Mouse (Mus musculus): ENCODE measurements around the gene Klc1. TPM values are rescaled to one million over a fixed set of nuclear protein-coding genes. Genes with fewer than 3 reads are reported as not detected.
"Not testable (repeated sequence)": the region's sequence is repeated elsewhere in the genome, so short reads cannot be mapped to it uniquely, and the experiment has no call there.

Gene Klc1
- polyA plus RNA-seq, 1 experiment from 2014 or later: 504 TPM

DNA sequence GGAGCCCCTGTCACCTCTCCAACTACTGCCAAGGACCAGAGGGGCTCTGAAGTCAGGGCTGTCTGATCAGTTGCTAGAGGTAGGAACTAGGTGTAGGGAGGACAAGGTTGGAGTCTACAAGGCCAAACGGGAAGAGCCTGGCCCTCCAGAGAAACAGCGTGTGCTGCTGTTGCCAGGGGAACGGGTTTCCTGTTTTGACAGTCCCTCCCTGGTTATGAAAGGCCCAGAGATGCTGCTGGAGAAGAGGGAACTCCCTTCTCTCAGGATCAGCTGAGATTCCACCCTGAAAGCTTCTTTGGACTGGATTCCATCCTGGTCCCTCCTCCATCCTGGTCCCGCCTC lies 32.6 kb upstream of the Klc1 start:
- WGBS: 75% methylated on average over 4 of the region's 4 CpGs
- no peak overlapping the region for H3K9ac ChIP-seq
- H3K27me3 ChIP-seq (replicated peaks): no peaks in the 10 kb centered on the region
- 0 out of 2 replicates have a peak, but pooled peaks cover 7% of the 10 kb centered on the region for H3K4me1 ChIP-seq
- H3K9me3 ChIP-seq: no peaks in the 10 kb centered on the region
- H3K27ac ChIP-seq: no peak overlapping the region
- H3K36me3 ChIP-seq: peaks cover 41% of the 10 kb centered on the region
- no peak for ATAC-seq (ENCODE audit: low FRiP score, low read depth)
- H3K4me3 ChIP-seq: no peak overlapping the region
- no peak overlapping the region for H3K4me2 ChIP-seq (replicated peaks)

DNA sequence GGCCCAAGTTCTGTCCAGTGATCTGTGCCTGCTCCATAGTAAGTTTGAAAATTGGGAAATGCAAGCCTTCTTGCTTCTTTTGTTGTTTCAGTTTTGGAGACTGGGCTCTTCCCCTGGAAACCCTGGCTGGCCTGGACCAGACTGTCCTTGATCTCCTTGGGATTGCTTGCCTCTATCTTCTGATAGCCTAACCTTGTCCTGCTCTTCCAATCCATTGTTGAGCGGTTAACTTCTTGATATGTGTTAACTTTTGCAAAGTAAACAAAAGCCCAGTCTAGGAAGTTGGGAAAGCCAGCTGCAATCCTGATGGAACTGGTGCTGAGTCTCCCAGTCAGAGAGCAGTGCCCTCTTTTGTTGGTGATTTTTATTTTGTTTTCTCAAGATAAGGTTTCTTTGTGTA lies 30.7 kb upstream of the Klc1 start:
- no peak overlapping the region for H3K9ac ChIP-seq
- H3K9me3 ChIP-seq: no peaks in the 10 kb centered on the region
- H3K4me1 ChIP-seq: peaks cover 7% of the 10 kb centered on the region; the same call in 1 of the 2 replicates
- 92% methylated on average over 1 of the region's 1 CpGs for WGBS
- no peak overlapping the region for H3K4me3 ChIP-seq
- H3K4me2 ChIP-seq (replicated peaks): no peak overlapping the region
- H3K27me3 ChIP-seq (replicated peaks): no peaks in the 10 kb centered on the region
- H3K36me3 ChIP-seq: peaks cover 49% of the 10 kb centered on the region
- H3K27ac ChIP-seq: no peak overlapping the region
- ATAC-seq (ENCODE audit: low FRiP score, low read depth): no peak

DNA sequence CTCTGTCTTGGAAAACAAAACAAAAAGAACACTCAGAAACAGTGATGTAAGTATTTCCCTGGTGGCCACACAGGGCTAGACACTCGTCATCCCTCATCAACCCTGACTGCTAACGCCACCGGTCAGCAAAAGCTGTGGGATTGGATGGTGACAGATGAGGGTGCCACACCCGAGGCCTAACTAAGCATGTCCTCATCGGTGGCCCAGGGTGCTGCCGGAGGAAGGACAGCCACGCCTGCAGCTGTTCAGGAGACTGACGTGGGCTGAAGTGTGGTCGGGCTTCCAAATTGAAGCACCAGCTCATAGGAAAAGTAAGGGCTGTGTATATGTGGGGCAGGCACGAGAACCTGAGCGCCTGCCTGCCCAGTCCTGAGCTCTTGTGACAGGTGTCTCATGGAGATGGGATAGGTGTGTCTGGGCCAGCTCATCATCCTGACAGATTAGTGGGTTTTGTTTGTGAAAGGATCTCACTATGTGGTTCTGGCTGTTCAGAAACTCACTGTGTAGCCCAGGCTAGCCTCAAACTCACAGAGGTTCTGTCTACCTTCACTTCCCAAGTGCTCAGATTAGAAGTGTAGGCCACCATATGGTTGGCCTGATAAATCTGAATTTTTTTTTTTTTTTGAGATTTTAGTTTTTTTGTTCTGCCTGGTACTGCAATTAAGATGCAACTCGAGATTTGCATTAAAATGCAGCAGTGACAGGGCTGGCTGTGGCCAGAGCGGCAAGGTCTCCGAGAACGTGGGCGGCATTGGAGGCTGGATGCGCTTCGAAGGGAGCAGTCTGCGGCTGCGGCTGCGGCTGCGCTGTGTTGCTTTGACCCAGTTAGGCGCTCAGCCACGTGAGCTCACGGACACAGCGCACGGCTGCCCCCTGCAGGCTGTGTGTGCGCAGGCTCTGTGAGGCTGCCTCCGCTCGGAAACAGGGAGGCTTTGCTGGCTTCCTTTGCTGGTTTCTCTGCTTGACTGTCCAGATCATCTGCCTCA lies 26.5 kb upstream of the Klc1 start:
- Histone ChIP-seq H3K4me1 (no peaks in the 10 kb centered on the region; the same call in 1 of the 2 replicates), H3K9ac (0 out of 2 replicates have a peak overlapping the region, but pooled peaks have one; percentile 17), H3K4me3 (no peak overlapping the region), H3K9me3 (no peaks in the 10 kb centered on the region), H3K36me3 (peaks cover 23% of the 10 kb centered on the region), H3K27ac (no peak overlapping the region), H3K4me2 (replicated peaks) (peak overlapping the region; percentile 36), H3K27me3 (replicated peaks) (no peaks in the 10 kb centered on the region)
- WGBS: 32% methylated on average over 30 of the region's 30 CpGs
- ATAC-seq (ENCODE audit: low FRiP score, low read depth): peak; percentile 86

DNA sequence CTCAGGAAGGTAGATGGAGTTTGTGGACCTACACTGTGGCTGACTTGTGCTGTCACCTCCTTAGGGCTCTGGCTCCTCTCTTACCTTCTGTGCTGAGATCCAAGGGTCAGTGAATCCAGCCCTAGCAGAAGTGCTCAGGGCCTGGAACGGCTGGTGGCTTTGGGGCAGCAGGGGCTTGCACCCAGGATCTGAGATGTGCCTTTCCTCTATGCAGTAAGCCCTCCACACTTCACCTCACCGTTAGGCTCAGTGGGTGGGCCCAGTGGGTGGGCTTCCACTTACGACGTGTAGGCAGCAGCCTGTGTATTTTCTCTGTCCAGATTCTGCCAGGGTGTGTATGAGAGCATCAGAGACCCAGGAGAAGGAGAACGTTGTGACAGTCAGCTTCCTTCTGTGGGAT lies 25.7 kb upstream of the Klc1 start:
- H3K27me3 ChIP-seq (replicated peaks): no peaks in the 10 kb centered on the region
- no peak overlapping the region for H3K27ac ChIP-seq
- no peaks in the 10 kb centered on the region for H3K9me3 ChIP-seq
- no peaks in the 10 kb centered on the region; the same call in 1 of the 2 replicates for H3K4me1 ChIP-seq
- 0 out of 2 replicates have a peak overlapping the region, but pooled peaks have one; percentile 17 for H3K9ac ChIP-seq
- WGBS: 66% methylated on average over 5 of the region's 5 CpGs
- 0 out of 2 replicates have a peak, but pooled peaks have one; percentile 20 for ATAC-seq (ENCODE audit: low FRiP score, low read depth)
- H3K36me3 ChIP-seq: peaks cover 16% of the 10 kb centered on the region; the same call in 1 of the 2 replicates
- peak overlapping the region; percentile 36; the same call in 1 of the 2 replicates for H3K4me2 ChIP-seq (replicated peaks)
- no peak overlapping the region for H3K4me3 ChIP-seq

DNA sequence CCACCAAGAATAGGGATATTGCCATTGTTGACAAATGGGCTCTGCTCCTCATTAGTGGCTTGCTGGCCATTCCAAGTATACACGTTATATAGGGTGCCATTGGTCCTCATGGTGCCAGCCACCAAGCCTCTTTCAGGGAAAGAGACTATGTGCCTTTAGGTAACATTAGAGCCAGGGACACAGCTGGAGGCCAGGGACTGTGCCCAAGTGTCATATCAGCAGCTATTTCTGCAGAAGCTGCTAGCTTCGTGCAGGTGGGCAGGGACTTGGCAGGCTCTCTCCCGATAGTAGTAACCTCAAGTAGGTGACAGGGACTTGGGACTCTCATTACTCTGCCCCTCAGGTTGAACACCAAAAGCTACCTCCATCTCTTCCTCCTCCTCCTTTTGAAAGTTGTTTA lies 23.7 kb upstream of the Klc1 start:
- Histone ChIP-seq H3K27me3 (replicated peaks) (no peaks in the 10 kb centered on the region), H3K36me3 (peaks cover 9% of the 10 kb centered on the region; the same call in 1 of the 2 replicates), H3K4me3 (no peak overlapping the region), H3K4me1 (no peaks in the 10 kb centered on the region; the same call in 1 of the 2 replicates), H3K27ac (no peak overlapping the region), H3K9me3 (no peaks in the 10 kb centered on the region), H3K4me2 (replicated peaks) (no peak overlapping the region), H3K9ac (no peak overlapping the region)
- ATAC-seq (ENCODE audit: low FRiP score, low read depth): no peak
- WGBS: 87% methylated on average over 3 of the region's 3 CpGs

DNA sequence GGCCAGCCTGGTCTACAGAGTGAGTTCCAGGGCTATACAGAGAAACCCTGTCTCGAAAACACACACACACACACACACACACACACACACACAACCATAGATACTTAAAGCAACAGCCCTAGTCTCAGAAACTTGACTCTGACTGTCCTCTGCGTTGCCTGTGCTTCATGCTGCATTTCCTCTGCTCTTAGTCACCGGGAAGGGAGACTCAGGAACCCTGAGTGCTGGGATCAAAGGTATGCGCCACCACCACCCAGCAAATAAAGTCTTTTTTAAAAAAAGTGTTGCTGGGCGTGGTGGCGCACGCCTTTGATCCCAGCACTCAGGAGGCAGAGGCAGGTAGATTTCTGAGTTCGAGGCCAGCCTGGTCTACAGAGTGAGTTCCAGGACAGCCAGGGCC lies 22.0 kb upstream of the Klc1 start:
- not testable (repeated sequence) for H3K9ac ChIP-seq; H3K4me3 ChIP-seq; H3K4me2 ChIP-seq (replicated peaks); H3K27ac ChIP-seq; H3K9me3 ChIP-seq; H3K27me3 ChIP-seq (replicated peaks); H3K4me1 ChIP-seq; ATAC-seq (ENCODE audit: low FRiP score, low read depth); H3K36me3 ChIP-seq
- WGBS: 91% methylated on average over 8 of the region's 8 CpGs

DNA sequence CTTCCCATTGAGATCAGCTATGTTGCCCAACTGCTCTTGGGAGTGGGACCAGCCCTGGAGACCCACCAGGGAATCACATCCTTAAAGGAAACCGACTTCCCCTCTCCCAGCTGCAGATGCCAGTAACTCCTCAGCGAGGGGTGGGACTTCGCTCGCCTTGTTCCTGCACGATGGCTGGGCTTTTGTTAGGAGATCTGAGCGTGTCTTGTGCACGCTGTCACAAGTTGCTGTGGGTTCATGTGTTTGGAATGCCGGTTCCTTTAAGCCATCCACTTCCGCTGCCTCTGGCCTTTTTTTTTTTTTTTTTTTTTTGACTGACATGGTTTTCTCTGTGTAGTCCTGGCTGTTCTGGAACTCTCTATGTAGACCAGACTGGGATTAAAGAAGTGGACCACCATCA lies 21.3 kb upstream of the Klc1 start:
- Histone ChIP-seq H3K9ac (no peak overlapping the region), H3K36me3 (no peaks in the 10 kb centered on the region), H3K4me2 (replicated peaks) (no peak overlapping the region), H3K27me3 (replicated peaks) (no peaks in the 10 kb centered on the region), H3K4me1 (no peaks in the 10 kb centered on the region; the same call in 1 of the 2 replicates), H3K27ac (no peak overlapping the region), H3K4me3 (no peak overlapping the region), H3K9me3 (no peaks in the 10 kb centered on the region)
- ATAC-seq (ENCODE audit: low FRiP score, low read depth): no peak
- WGBS: 65% methylated on average over 9 of the region's 9 CpGs

GRCm38 (mm10) chr12:111738754-111739153 lies 19.9 kb upstream of the Klc1 start:
- Histone ChIP-seq H3K27ac (no peak overlapping the region), H3K36me3 (no peaks in the 10 kb centered on the region), H3K9me3 (no peaks in the 10 kb centered on the region), H3K4me2 (replicated peaks) (no peak overlapping the region), H3K9ac (no peak overlapping the region), H3K4me3 (no peak overlapping the region), H3K4me1 (no peaks in the 10 kb centered on the region), H3K27me3 (replicated peaks) (no peaks in the 10 kb centered on the region)
- 12% methylated on average over 3 of the region's 3 CpGs for WGBS
- ATAC-seq (ENCODE audit: low FRiP score, low read depth): no peak

DNA sequence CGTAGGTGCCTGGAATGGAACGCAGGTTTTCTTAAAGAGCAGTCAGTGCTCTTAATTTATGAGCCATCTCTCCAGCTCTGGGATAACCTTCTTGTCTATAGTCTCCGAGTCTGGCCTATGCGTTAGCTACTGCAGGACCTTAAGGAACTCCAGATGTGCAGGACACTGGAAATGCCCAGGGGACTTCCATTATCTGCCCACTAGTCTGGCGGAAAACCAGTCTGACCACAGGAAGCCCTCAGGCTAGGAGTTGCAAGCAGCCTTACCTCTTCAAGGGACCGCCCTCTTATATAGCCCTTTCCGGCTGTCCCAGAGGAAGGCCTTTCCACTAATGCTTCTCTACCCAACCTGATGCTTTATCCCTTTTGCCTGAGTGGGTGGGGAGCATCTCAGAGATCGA lies 17.3 kb upstream of the Klc1 start:
- no peak for ATAC-seq (ENCODE audit: low FRiP score, low read depth)
- no peaks in the 10 kb centered on the region for H3K27me3 ChIP-seq (replicated peaks)
- H3K9ac ChIP-seq: no peak overlapping the region
- H3K4me1 ChIP-seq: 0 out of 2 replicates have a peak, but pooled peaks cover 10% of the 10 kb centered on the region
- no peak overlapping the region for H3K27ac ChIP-seq
- no peak overlapping the region for H3K4me2 ChIP-seq (replicated peaks)
- H3K36me3 ChIP-seq: no peaks in the 10 kb centered on the region
- H3K9me3 ChIP-seq: no peaks in the 10 kb centered on the region
- WGBS: 81% methylated on average over 8 of the region's 8 CpGs
- no peak overlapping the region for H3K4me3 ChIP-seq

DNA sequence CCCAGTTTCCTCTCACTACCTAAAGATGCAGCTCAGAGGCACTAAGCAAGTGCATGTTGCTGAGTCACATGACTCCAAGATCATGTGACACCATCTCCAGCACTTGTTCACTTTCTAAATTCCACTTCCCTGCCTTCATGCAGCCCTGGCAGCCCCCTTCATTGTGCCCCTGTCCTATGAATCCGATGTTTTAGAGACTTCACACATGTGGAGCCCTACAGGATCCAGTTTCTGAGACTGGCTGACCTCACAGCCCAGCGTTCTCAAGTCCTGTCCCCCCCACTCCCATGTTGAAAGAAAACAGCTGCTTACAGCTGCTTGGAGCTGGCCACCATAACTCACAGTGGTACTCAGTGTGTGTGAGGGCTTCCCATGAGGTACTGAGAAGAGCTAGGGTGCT lies 15.2 kb upstream of the Klc1 start:
- Histone ChIP-seq H3K36me3 (no peaks in the 10 kb centered on the region), H3K4me1 (0 out of 2 replicates have a peak, but pooled peaks cover 11% of the 10 kb centered on the region), H3K9ac (no peak overlapping the region), H3K27ac (no peak overlapping the region), H3K27me3 (replicated peaks) (no peaks in the 10 kb centered on the region), H3K4me3 (no peak overlapping the region), H3K9me3 (no peaks in the 10 kb centered on the region), H3K4me2 (replicated peaks) (no peak overlapping the region)
- 76% methylated on average over 2 of the region's 2 CpGs for WGBS
- ATAC-seq (ENCODE audit: low FRiP score, low read depth): no peak

- Histone ChIP-seq H3K4me3 (no peak overlapping the region), H3K36me3 (no peaks in the 10 kb centered on the region), H3K9ac (0 out of 2 replicates have a peak overlapping the region, but pooled peaks have one; percentile 0), H3K4me2 (replicated peaks) (no peak overlapping the region), H3K27me3 (replicated peaks) (no peaks in the 10 kb centered on the region), H3K4me1 (0 out of 2 replicates have a peak, but pooled peaks cover 11% of the 10 kb centered on the region), H3K9me3 (no peaks in the 10 kb centered on the region), H3K27ac (no peak overlapping the region)
- 83% methylated on average over 11 of the region's 11 CpGs for WGBS
- no peak for ATAC-seq (ENCODE audit: low FRiP score, low read depth)
Measured at GRCm38 (mm10) chr12:111743981-111744423, 14.6 kb upstream of the Klc1 start.

GRCm38 (mm10) chr12:111745274-111745673 lies 13.4 kb upstream of the Klc1 start:
- no peaks in the 10 kb centered on the region for H3K9me3 ChIP-seq
- no peak for ATAC-seq (ENCODE audit: low FRiP score, low read depth)
- 0 out of 2 replicates have a peak, but pooled peaks cover 11% of the 10 kb centered on the region for H3K4me1 ChIP-seq

More at GRCm38 (mm10) chr12:111745274-111745673, 13.4 kb upstream of the Klc1 start:
- Histone ChIP-seq H3K27me3 (replicated peaks) (no peaks in the 10 kb centered on the region), H3K27ac (no peak overlapping the region), H3K4me2 (replicated peaks) (no peak overlapping the region), H3K4me3 (no peak overlapping the region), H3K36me3 (no peaks in the 10 kb centered on the region), H3K9ac (no peak overlapping the region)
- 70% methylated on average over 6 of the region's 6 CpGs for WGBS
